ENCODE assay signal across 8 mouse cellular contexts in the genomic region with DNA sequence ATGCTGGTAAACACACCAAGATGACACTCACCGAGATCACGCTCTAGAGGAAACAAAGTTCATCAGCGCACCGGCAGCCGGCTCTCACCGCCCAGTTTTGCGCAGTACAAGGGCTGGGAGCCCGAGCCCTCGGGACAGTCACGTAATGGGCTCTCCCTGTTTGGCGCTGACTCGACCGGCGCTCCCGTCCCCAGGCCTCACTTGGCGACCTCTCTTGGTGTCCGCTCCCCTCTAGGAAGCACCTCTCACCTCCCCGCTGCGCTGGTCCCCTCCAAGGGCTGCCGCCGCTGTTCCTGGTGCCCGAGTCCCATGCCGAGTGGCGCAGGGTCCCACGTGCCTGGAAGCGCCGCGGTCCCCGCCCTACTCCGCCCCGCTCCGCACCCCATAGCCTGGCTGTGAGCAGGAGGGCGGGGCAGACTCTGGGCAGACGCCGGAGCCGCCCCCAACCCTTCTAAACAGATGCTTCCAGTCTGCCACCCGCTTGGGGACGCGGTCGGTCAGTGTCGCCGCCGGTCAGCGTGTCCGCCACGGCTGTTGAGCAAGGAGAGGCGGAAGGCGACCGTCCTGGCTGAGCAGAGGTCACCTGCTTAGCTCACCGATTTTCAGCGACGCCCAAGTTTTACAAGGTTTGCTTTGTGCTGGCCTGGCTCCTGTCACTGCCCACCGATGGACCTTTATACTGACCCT. TPM values are rescaled to one million over a fixed set of nuclear protein-coding genes. Genes with fewer than 3 reads are reported as not detected.
A peak's percentile ranks its signal among the peaks of the same experiment; 100 is the strongest.
DNase-seq lines count a peak whose midpoint lies in the region; ATAC-seq and TF ChIP-seq lines count a peak whose summit lies in the region.

No protein-coding gene starts in this region.

- H3K36me3 ChIP-seq in C2C12 (ENCODE audit: control insufficient read depth, insufficient read depth) = no peaks in the 10 kb centered on the region
- no peaks in the 10 kb centered on the region for H3K36me3 ChIP-seq in forebrain, embryonic 14.5 days (ENCODE audit: control insufficient read depth, insufficient read depth, low read length)
- H3K36me3 ChIP-seq in macrophage (ENCODE audit: inconsistent target) = no peaks in the 10 kb centered on the region

- peak overlapping the region; percentile 45 for H3ac ChIP-seq in C2C12 (ENCODE audit: control insufficient read depth, insufficient read length, low read depth)

- H3K79me2 ChIP-seq in C2C12 (ENCODE audit: control insufficient read depth, insufficient read depth) (no peaks in the 10 kb centered on the region), macrophage (ENCODE audit: inconsistent target) (peaks cover 41% of the 10 kb centered on the region; the same call in 1 of the 2 replicates)

- WGBS in forebrain, embryonic 14.5 days = under 1% methylated on average over 53 of the region's 53 CpGs
- under 1% methylated on average over 53 of the region's 53 CpGs for WGBS in macrophage (ENCODE audit: missing documents)

- ATAC-seq in forebrain, embryonic 14.5 days = peak; percentile 95

- 0 out of 2 replicates have a peak, but pooled peaks cover 3% of the 10 kb centered on the region for H3K4me1 ChIP-seq in forebrain, embryonic 14.5 days (ENCODE audit: control insufficient read depth, insufficient read depth, low read length)

- H3K4me3 ChIP-seq in C2C12 (ENCODE audit: insufficient read depth, poor library complexity, severe bottlenecking) (peak overlapping the region; percentile 21), macrophage (ENCODE audit: inconsistent target) (peak overlapping the region; percentile 66)
- peak overlapping the region; percentile 43 for H3K4me3 ChIP-seq in forebrain, embryonic 14.5 days (ENCODE audit: low read depth, low read length)

- H3K79me3 ChIP-seq in C2C12 (ENCODE audit: low read depth) = no peaks in the 10 kb centered on the region

- no peak overlapping the region for H3K27ac ChIP-seq in forebrain, embryonic 14.5 days (ENCODE audit: low read depth, low read length)
- H3K27ac ChIP-seq in macrophage = peak overlapping the region; percentile 32

- peak; percentile 87 for DNase-seq in adrenal gland, adult 2 months
- DNase-seq in forebrain, embryonic 14.5 days (ENCODE audit: low spot score) = peak; percentile 57
- peak; percentile 86 for DNase-seq in heart, postnatal 4 days
- peak; percentile 25 to 40 for DNase-seq in layer of hippocampus, postnatal 14 days (ENCODE audit: low spot score in 2 of 2)
- peak; percentile 17 for DNase-seq in right cerebral cortex, adult 18-20 months
- DNase-seq in urinary bladder, postnatal 14 days (ENCODE audit: low spot score) = peak; percentile 74

- peak overlapping the region; percentile 96 for H3K4me2 ChIP-seq in forebrain, embryonic 14.5 days (ENCODE audit: low read length)

- peak overlapping the region; percentile 51 for H3K9ac ChIP-seq in forebrain, embryonic 14.5 days (ENCODE audit: low read length)

- H3K9me3 ChIP-seq in forebrain, embryonic 14.5 days (replicated peaks; ENCODE audit: control insufficient read depth, low read length) = no peaks in the 10 kb centered on the region

- TF ChIP-seq CTCF in C2C12 (IDR thresholded peaks at IDR 0.05; ENCODE audit: control insufficient read depth, insufficient read depth, insufficient read length) = no peak

- H3K27me3 ChIP-seq in C2C12 (ENCODE audit: control insufficient read depth, insufficient read depth, insufficient read length) = no peaks in the 10 kb centered on the region
- H3K27me3 ChIP-seq in forebrain, embryonic 14.5 days (replicated peaks; ENCODE audit: control insufficient read depth, insufficient read depth, low read length) = peaks cover 35% of the 10 kb centered on the region

TF ChIP-seq in C2C12, 6 proteins besides CTCF, POLR2A, EP300 and RAD21:
- TF ChIP-seq MYOD1 (IDR thresholded peaks at IDR 0.05; ENCODE audit: control insufficient read depth, insufficient read length, low read depth) (no peak), FOSL1 (IDR thresholded peaks at IDR 0.05; ENCODE audit: insufficient read depth, low read length, poor library complexity, severe bottlenecking) (no peak), MAX (IDR thresholded peaks at IDR 0.05) (no peak), MYOG (IDR thresholded peaks at IDR 0.05; ENCODE audit: control insufficient read depth, extremely low read depth, insufficient read length) (no peak), CEBPB (IDR thresholded peaks at IDR 0.05; ENCODE audit: low read depth) (no peak), USF1 (IDR thresholded peaks at IDR 0.05; ENCODE audit: low read depth) (no peak)

RNA-seq across cellular contexts. Expression of a gene that starts 0.8 kb away (rescaled TPM):
- polyA plus RNA-seq in C2C12 (2012; fragmentation: generic; extraction: Trizol) = 4.5 TPM
- 1 to 10 TPM; 1.9 to 5.0 TPM for total RNA-seq in adrenal gland, adult 2 months (2021)
- polyA plus RNA-seq in adrenal gland, adult 2 months (2012; rRNA removed) = 3.8 and 4.8 TPM in 2 replicates
- polyA plus RNA-seq in forebrain, embryonic 14.5 days (2014; fragmentation: Nextera tagmentation; extraction: Ambion mirVana) = 0.08 TPM in 1 of 2 replicates, not detected in the other
- total RNA-seq in heart, postnatal 4 days (2021) = 10 to 100 TPM; 10.6 to 12.2 TPM
- 1 to 10 TPM; 1.4 to 2.2 TPM for total RNA-seq in layer of hippocampus, postnatal 14 days (2021)
- 100 to 1,000 TPM in 9 of 26 experiments, 10 to 100 TPM in 17; 15.2 to 495 (median 73.8) TPM for total RNA-seq in macrophage (2018; cell fraction: chromatin; rRNA removed)
- 100 to 1,000 TPM in 2 of 26 experiments, 10 to 100 TPM in 17, 1 to 10 TPM in 7; 5.8 to 162 (median 14.2) TPM for total RNA-seq in macrophage (2018; cell fraction: cytosol; rRNA removed)
- total RNA-seq in macrophage (2018; cell fraction: nucleus; rRNA removed) = 100 to 1,000 TPM in 8 of 26 experiments, 10 to 100 TPM in 18; 12.4 to 280 (median 55.0) TPM
- 8.0 to 11.7 TPM (median 9.1 TPM) in 3 replicates for polyA plus RNA-seq in macrophage (2018)

RNA-seq across cellular contexts. Expression of a gene that starts 37.4 kb away (rescaled TPM):
- 0.04 TPM for polyA plus RNA-seq in C2C12 (2012; fragmentation: generic; extraction: Trizol)
- 10 to 100 TPM in 1 of 2 experiments, 1 to 10 TPM in 1; 5.3 to 12.6 TPM for total RNA-seq in adrenal gland, adult 2 months (2021)
- polyA plus RNA-seq in adrenal gland, adult 2 months (2012; rRNA removed) = 32.3 and 34.3 TPM in 2 replicates
- 2.3 and 3.2 TPM in 2 replicates for polyA plus RNA-seq in forebrain, embryonic 14.5 days (2014; fragmentation: Nextera tagmentation; extraction: Ambion mirVana)
- 1 to 10 TPM; 2.5 to 2.6 TPM for total RNA-seq in heart, postnatal 4 days (2021)
- total RNA-seq in layer of hippocampus, postnatal 14 days (2021) = 1 to 10 TPM; 3.0 to 6.0 TPM
- total RNA-seq in macrophage (2018; cell fraction: chromatin; rRNA removed) = 100 to 1,000 TPM in 25 of 26 experiments, 10 to 100 TPM in 1; 99.4 to 376 (median 193) TPM
- 100 to 1,000 TPM; 133 to 264 (median 189) TPM for total RNA-seq in macrophage (2018; cell fraction: cytosol; rRNA removed)
- 100 to 1,000 TPM in 23 of 26 experiments, 10 to 100 TPM in 3; 82.6 to 248 (median 161) TPM for total RNA-seq in macrophage (2018; cell fraction: nucleus; rRNA removed)
- polyA plus RNA-seq in macrophage (2018) = 148 to 183 TPM (median 169 TPM) in 3 replicates

Comparison
In these comparisons a context has a peak if more than half of its experiments do, and no peak if none do; other contexts are left out.
1. DNase-seq: peak in every context shown above with its lines; median percentile 87 in adrenal gland, adult 2 months; 86 in heart, postnatal 4 days; 74 in urinary bladder, postnatal 14 days; 57 in forebrain, embryonic 14.5 days; 32 in layer of hippocampus, postnatal 14 days; 17 in right cerebral cortex, adult 18-20 months.